Mouse (Mus musculus) T-cell, adult 66 days (primary cell): ENCODE results near the gene Grin2a. TPM values are rescaled to one million over a fixed set of nuclear protein-coding genes. Genes with fewer than 3 reads are reported as not detected.

Experiments used
- total RNA-seq, 2 experiments: library from RNA; stranded (reverse); gene quantifications; 3 replicates in 1 of 2; 4 replicates in 1 of 2; pipeline ENCODE4 v1.2.4; 2023

Grin2a gene
- not detected for total RNA-seq

DNA sequence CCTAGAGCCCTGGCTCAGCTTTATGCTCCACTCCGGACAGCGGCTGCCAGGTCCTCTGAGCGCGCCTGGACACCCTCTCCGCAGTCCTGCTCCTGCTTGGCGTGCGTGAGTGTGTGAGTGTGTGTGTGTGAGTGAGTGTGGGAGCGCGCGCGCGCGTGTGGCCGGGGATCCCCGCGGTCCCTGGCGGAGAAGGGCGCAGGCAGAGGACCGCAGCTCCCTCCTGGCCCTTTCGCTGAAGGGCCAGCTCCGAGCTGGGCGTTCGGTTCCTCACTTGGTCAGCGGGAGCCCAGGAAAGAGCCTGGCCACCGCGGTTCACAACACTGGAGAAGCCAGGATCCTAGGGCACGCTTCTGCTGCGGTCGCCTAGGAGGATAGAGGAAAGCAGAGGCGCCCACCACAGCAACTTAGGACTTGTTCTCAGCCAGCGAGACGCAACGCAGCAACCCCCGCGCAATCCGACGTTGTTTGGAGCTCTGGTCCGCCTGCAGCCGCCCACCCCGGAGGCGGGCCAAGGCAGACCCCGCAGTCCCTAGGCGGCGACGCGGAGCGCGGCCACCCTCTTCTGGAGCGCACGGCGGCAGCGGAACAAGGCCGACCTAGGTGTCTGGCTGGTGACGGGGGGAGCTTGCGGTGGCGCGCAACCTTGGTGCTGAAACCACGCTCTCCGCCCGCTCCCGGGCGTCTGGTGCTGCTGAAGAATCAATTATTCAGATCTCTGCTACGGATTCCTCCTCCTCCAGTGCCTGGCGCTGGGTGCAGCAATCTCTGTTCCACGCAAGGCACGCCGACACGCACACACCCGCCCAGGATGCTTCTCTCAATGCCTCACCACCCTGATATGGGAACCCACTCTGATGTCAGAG is at the start of gene Grin2a:
Gene Grin2a, minus strand, starts transcription at position 610 of the 863 bp plus-strand sequence.

Other genes starting within 250 kb of the Grin2a start
- gene Rpl39l, start 174.7 kb upstream of the Grin2a start, total RNA-seq = not detected
- gene Atf7ip2, start 197.2 kb upstream of the Grin2a start, total RNA-seq = not detected